In the genomic region with DNA sequence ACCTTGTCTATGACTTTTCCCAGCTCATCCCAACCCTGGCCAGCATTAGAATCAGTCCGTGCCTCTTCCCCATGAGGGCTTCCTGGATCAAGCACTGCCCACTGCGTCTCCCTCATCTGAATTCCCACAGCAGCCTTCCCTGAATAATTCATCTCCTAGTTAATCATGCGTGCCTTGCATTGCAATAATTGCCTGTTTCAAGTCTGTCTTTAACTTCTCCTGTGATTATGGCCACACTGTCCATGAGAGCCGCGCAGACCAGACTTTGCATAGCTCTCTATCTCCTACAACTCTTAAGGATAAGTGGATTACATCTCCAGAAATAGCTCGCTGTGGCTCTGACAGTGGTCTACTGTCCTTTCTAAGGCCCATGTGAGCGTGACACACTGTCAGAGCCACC, we compare ENCODE assay signal across 16 mouse cellular contexts.
DNase-seq lines count a peak whose midpoint lies in the region; ATAC-seq lines count a peak whose summit lies in the region.
"Had no signal": no experiment of that assay in that cellular context is flagged by ENCODE, and none has a peak within 500 bp of the region (broad histone marks: within the 10 kb centered on the region; RNA-seq: fewer than 3 reads in every experiment).

No protein-coding gene starts in this region.

- peak; percentile 47; the same call in 1 of the 2 replicates for ATAC-seq in forebrain, embryonic 12.5 days (ENCODE audit: low FRiP score)
- ATAC-seq in forebrain, embryonic 11.5 days (replicated peaks; ENCODE audit: low FRiP score): no peak
- no peak for ATAC-seq in neural tube, embryonic 11.5 days (ENCODE audit: insufficient read depth, low FRiP score, low TSS enrichment)
- no peak for ATAC-seq in neural tube, embryonic 15.5 days (ENCODE audit: low FRiP score)
- peak; percentile 48 for ATAC-seq in midbrain, embryonic 11.5 days (ENCODE audit: low FRiP score)

- DNase-seq in forebrain, embryonic 11.5 days (ENCODE audit: low spot score): no peak
- DNase-seq in neural tube, embryonic 11.5 days (ENCODE audit: low spot score): peak; percentile 40
- no peak for DNase-seq in midbrain, embryonic 11.5 days (ENCODE audit: low spot score, missing footprints)
- DNase-seq in limb, embryonic 10.5 days (ENCODE audit: low spot score): no peak
- DNase-seq in ovary, postnatal 10 days (ENCODE audit: low spot score): no peak
- DNase-seq in c-Kit-positive CD71-positive TER-119-positive erythroid progenitor cells, embryonic 14.5 days (ENCODE audit: low spot score): no peak
- DNase-seq: cerebellum, postnatal 14 days; liver; lung, adult 2 months; thymus, postnatal 25 days had no signal

- H3K9me3 ChIP-seq in forebrain, embryonic 12.5 days: no peaks in the 10 kb centered on the region
- H3K9me3 ChIP-seq in forebrain, embryonic 11.5 days (ENCODE audit: control insufficient read depth, low read length): no peaks in the 10 kb centered on the region
- H3K9me3 ChIP-seq in neural tube, embryonic 11.5 days (ENCODE audit: control insufficient read depth, low read length): no peaks in the 10 kb centered on the region
- H3K9me3 ChIP-seq in neural tube, embryonic 15.5 days (replicated peaks): no peaks in the 10 kb centered on the region
- H3K9me3 ChIP-seq in midbrain, embryonic 11.5 days (ENCODE audit: control insufficient read depth, low read length): no peaks in the 10 kb centered on the region
- H3K9me3 ChIP-seq in limb, embryonic 10.5 days (replicated peaks): no peaks in the 10 kb centered on the region
- H3K9me3 ChIP-seq: embryonic facial prominence, embryonic 10.5 days; kidney, embryonic 15.5 days; stomach, embryonic 15.5 days had no signal

- H3K36me3 ChIP-seq in forebrain, embryonic 12.5 days (replicated peaks): no peaks in the 10 kb centered on the region
- no peaks in the 10 kb centered on the region for H3K36me3 ChIP-seq in forebrain, embryonic 11.5 days (ENCODE audit: control insufficient read depth, insufficient read depth, low read length)
- no peaks in the 10 kb centered on the region for H3K36me3 ChIP-seq in neural tube, embryonic 11.5 days (ENCODE audit: control insufficient read depth, insufficient read depth, low read length)
- no peaks in the 10 kb centered on the region for H3K36me3 ChIP-seq in neural tube, embryonic 15.5 days
- H3K36me3 ChIP-seq in midbrain, embryonic 11.5 days (ENCODE audit: control insufficient read depth, insufficient read depth, low read length): no peaks in the 10 kb centered on the region
- H3K36me3 ChIP-seq in limb, embryonic 10.5 days: no peaks in the 10 kb centered on the region
- H3K36me3 ChIP-seq: embryonic facial prominence, embryonic 10.5 days; kidney, embryonic 15.5 days; stomach, embryonic 15.5 days had no signal

- H3K27me3 ChIP-seq in forebrain, embryonic 12.5 days: peaks cover 10% of the 10 kb centered on the region; the same call in 1 of the 2 replicates
- H3K27me3 ChIP-seq in forebrain, embryonic 11.5 days (ENCODE audit: control insufficient read depth, insufficient read depth, low read length): no peaks in the 10 kb centered on the region
- H3K27me3 ChIP-seq in neural tube, embryonic 11.5 days (ENCODE audit: control insufficient read depth, insufficient read depth, low read length): no peaks in the 10 kb centered on the region
- H3K27me3 ChIP-seq in neural tube, embryonic 15.5 days (replicated peaks): no peaks in the 10 kb centered on the region
- no peaks in the 10 kb centered on the region for H3K27me3 ChIP-seq in midbrain, embryonic 11.5 days (ENCODE audit: control insufficient read depth, insufficient read depth, low read length)
- peaks cover 18% of the 10 kb centered on the region for H3K27me3 ChIP-seq in limb, embryonic 10.5 days (ENCODE audit: low read depth, poor library complexity, severe bottlenecking)
- H3K27me3 ChIP-seq: stomach, embryonic 15.5 days had no signal

- H3K9ac ChIP-seq in forebrain, embryonic 12.5 days: no peak overlapping the region
- H3K9ac ChIP-seq in forebrain, embryonic 11.5 days (ENCODE audit: low read length): no peak overlapping the region
- H3K9ac ChIP-seq in neural tube, embryonic 11.5 days (ENCODE audit: low read length): no peak overlapping the region
- no peak overlapping the region for H3K9ac ChIP-seq in neural tube, embryonic 15.5 days (replicated peaks)
- no peak overlapping the region for H3K9ac ChIP-seq in midbrain, embryonic 11.5 days (ENCODE audit: low read length)
- H3K9ac ChIP-seq: kidney, embryonic 15.5 days; stomach, embryonic 15.5 days had no signal

- no peak overlapping the region for H3K4me3 ChIP-seq in forebrain, embryonic 12.5 days (replicated peaks)
- no peak overlapping the region for H3K4me3 ChIP-seq in forebrain, embryonic 11.5 days (ENCODE audit: low read depth, low read length)
- no peak overlapping the region for H3K4me3 ChIP-seq in neural tube, embryonic 11.5 days (ENCODE audit: low read depth, low read length)
- H3K4me3 ChIP-seq in neural tube, embryonic 15.5 days (replicated peaks): no peak overlapping the region
- no peak overlapping the region for H3K4me3 ChIP-seq in midbrain, embryonic 11.5 days (ENCODE audit: low read depth, low read length)
- no peak overlapping the region for H3K4me3 ChIP-seq in limb, embryonic 10.5 days
- H3K4me3 ChIP-seq: embryonic facial prominence, embryonic 10.5 days; kidney, embryonic 15.5 days; stomach, embryonic 15.5 days had no signal

- 49% methylated on average over 7 of the region's 7 CpGs for WGBS in forebrain, embryonic 12.5 days
- 65% methylated on average over 7 of the region's 7 CpGs for WGBS in forebrain, embryonic 11.5 days
- WGBS in neural tube, embryonic 11.5 days: 69% methylated on average over 7 of the region's 7 CpGs
- 48% methylated on average over 7 of the region's 7 CpGs for WGBS in neural tube, embryonic 15.5 days
- 58% methylated on average over 7 of the region's 7 CpGs for WGBS in midbrain, embryonic 11.5 days
- 85% methylated on average over 7 of the region's 7 CpGs for WGBS in limb, embryonic 10.5 days

- H3K4me1 ChIP-seq in forebrain, embryonic 12.5 days: peaks cover 33% of the 10 kb centered on the region
- peaks cover 10% of the 10 kb centered on the region for H3K4me1 ChIP-seq in forebrain, embryonic 11.5 days (replicated peaks; ENCODE audit: control insufficient read depth, insufficient read depth, low read length)
- peaks cover 15% of the 10 kb centered on the region for H3K4me1 ChIP-seq in neural tube, embryonic 11.5 days (ENCODE audit: control insufficient read depth, insufficient read depth, low read length)
- H3K4me1 ChIP-seq in neural tube, embryonic 15.5 days: peaks cover 19% of the 10 kb centered on the region
- peaks cover 30% of the 10 kb centered on the region for H3K4me1 ChIP-seq in midbrain, embryonic 11.5 days (ENCODE audit: control insufficient read depth, insufficient read depth, low read length)
- peaks cover 33% of the 10 kb centered on the region for H3K4me1 ChIP-seq in limb, embryonic 10.5 days

- no peak overlapping the region for H3K4me2 ChIP-seq in forebrain, embryonic 12.5 days
- no peak overlapping the region for H3K4me2 ChIP-seq in forebrain, embryonic 11.5 days (ENCODE audit: low read depth, low read length, severe bottlenecking)
- H3K4me2 ChIP-seq in neural tube, embryonic 11.5 days (ENCODE audit: low read depth): no peak overlapping the region
- H3K4me2 ChIP-seq in neural tube, embryonic 15.5 days: no peak overlapping the region
- no peak overlapping the region for H3K4me2 ChIP-seq in midbrain, embryonic 11.5 days
- H3K4me2 ChIP-seq: kidney, embryonic 15.5 days; stomach, embryonic 15.5 days had no signal

- H3K27ac ChIP-seq in forebrain, embryonic 12.5 days: no peak overlapping the region
- H3K27ac ChIP-seq in forebrain, embryonic 11.5 days (ENCODE audit: low read depth, low read length): no peak overlapping the region
- H3K27ac ChIP-seq in neural tube, embryonic 11.5 days (ENCODE audit: low read depth, low read length): no peak overlapping the region
- H3K27ac ChIP-seq in neural tube, embryonic 15.5 days (replicated peaks): no peak overlapping the region
- peak overlapping the region; percentile 13; the same call in 1 of the 2 replicates for H3K27ac ChIP-seq in midbrain, embryonic 11.5 days (ENCODE audit: low read depth, low read length)
- no peak overlapping the region; the same call in 1 of the 2 replicates for H3K27ac ChIP-seq in limb, embryonic 10.5 days
- H3K27ac ChIP-seq: embryonic facial prominence, embryonic 10.5 days; kidney, embryonic 15.5 days; macrophage; stomach, embryonic 15.5 days had no signal

Comparison
In these comparisons a context has a peak if more than half of its experiments do, and no peak if none do; other contexts are left out.
1. ATAC-seq: peak in forebrain, embryonic 12.5 days (single experiment) and midbrain, embryonic 11.5 days (single experiment); none in forebrain, embryonic 11.5 days (single experiment), neural tube, embryonic 11.5 days (single experiment) and neural tube, embryonic 15.5 days (single experiment).